Mouse (Mus musculus) activated CD4-positive, CD25-positive, alpha-beta regulatory T cell (primary cell): ENCODE results near the gene Stx4a. TPM values are rescaled to one million over a fixed set of nuclear protein-coding genes. Genes with fewer than 3 reads are reported as not detected.

Experiments
- polyA plus RNA-seq, 2 experiments: library from polyadenylated mRNA; unstranded; fragments of 100-300 nt; shearing (Covaris generic); gene quantifications; one replicate each; pipeline ENCODE4 v1.2.1; 2017

Gene Stx4a
- polyA plus RNA-seq, result 100 to 1,000 TPM; 114 to 120 TPM

GRCm38 (mm10) chr7:127824176-127824871, at the start of gene Stx4a, which contains the start of gene Stx1b:
TSS of gene Stx4a (plus strand) at chr7:127824294.
TSS of gene Stx1b (minus strand) at chr7:127824549.

GRCm38 (mm10) chr7:127776426-127776825, 47.7 kb upstream of the Stx4a start, which contains the start of gene Setd1a:
TSS of gene Setd1a (plus strand) at chr7:127776670.

GRCm38 (mm10) chr7:127785308-127785707, 38.8 kb upstream of the Stx4a start, which contains the start of gene Gm49388:
TSS of gene Gm49388 (plus strand) at chr7:127785608.

GRCm38 (mm10) chr7:127800435-127801009, 23.6 kb upstream of the Stx4a start, which contains the start of gene Hsd3b7:
TSS of gene Hsd3b7 (plus strand) at chr7:127800604.

GRCm38 (mm10) chr7:127876041-127876466, 52.0 kb downstream of the Stx4a start, which contains the start of gene Zfp646:
TSS of gene Zfp646 (plus strand) at chr7:127876221.

GRCm38 (mm10) chr7:127876467-127877348, 52.6 kb downstream of the Stx4a start, which contains the start of gene Zfp668:
TSS of gene Zfp668 (minus strand) at chr7:127876828.

GRCm38 (mm10) chr7:127890798-127891197, 66.7 kb downstream of the Stx4a start, which contains the start of gene Prss53:
TSS of gene Prss53 (minus strand) at chr7:127890970.

GRCm38 (mm10) chr7:127895442-127895841, 71.3 kb downstream of the Stx4a start, which contains the start of the genes Gm21974 and Vkorc1:
TSS of gene Gm21974 (minus strand) at chr7:127895454.
TSS of gene Vkorc1 (minus strand) at chr7:127895617.

Other genes with a start within 250 kb of the Stx4a start
- gene Ccdc189, start 235.7 kb upstream of the Stx4a start, polyA plus RNA-seq, result 1 to 10 TPM in 1 of 2 experiments, under 1 TPM in 1; 0.23 to 1.2 TPM
- 100 to 1,000 TPM in 1 of 2 experiments, 10 to 100 TPM in 1; 62.0 to 103 TPM for gene Rnf40, start 235.5 kb upstream of the Stx4a start, polyA plus RNA-seq
- under 1 TPM; 0.49 to 0.92 TPM for gene Zfp629, start 208.5 kb upstream of the Stx4a start, polyA plus RNA-seq
- gene Bcl7c, start 115.4 kb upstream of the Stx4a start, polyA plus RNA-seq, result 10 to 100 TPM; 71.9 to 74.6 TPM
- gene Ctf1, start 111.6 kb upstream of the Stx4a start, polyA plus RNA-seq, result not detected
- gene Ctf2, start 92.1 kb upstream of the Stx4a start, polyA plus RNA-seq, result not detected
- gene Fbxl19, start 79.8 kb upstream of the Stx4a start, polyA plus RNA-seq, result 1 to 10 TPM in 1 of 2 experiments, under 1 TPM in 1; 0.74 to 1.4 TPM
- 10 to 100 TPM; 22.3 to 32.9 TPM for gene Orai3, start 54.5 kb upstream of the Stx4a start, polyA plus RNA-seq
- gene Setd1a, start 47.6 kb upstream of the Stx4a start, polyA plus RNA-seq, result 1 to 10 TPM; 4.1 to 4.4 TPM
- gene Gm49388, start 38.7 kb upstream of the Stx4a start, polyA plus RNA-seq, result not detected
- gene Hsd3b7, start 23.7 kb upstream of the Stx4a start, polyA plus RNA-seq, result 1 to 10 TPM; 1.5 to 6.4 TPM
- gene Stx1b, start 255 bp downstream of the Stx4a start, polyA plus RNA-seq, result not detected
- 10 to 100 TPM; 18.2 to 41.6 TPM for gene Zfp646, start 51.9 kb downstream of the Stx4a start, polyA plus RNA-seq
- gene Zfp668, start 52.5 kb downstream of the Stx4a start, polyA plus RNA-seq, result 10 to 100 TPM; 17.6 to 20.2 TPM
- gene Prss53, start 66.7 kb downstream of the Stx4a start, polyA plus RNA-seq, result under 1 TPM in 1 of 2 experiments, not detected in 1; 0.30 TPM
- not detected for gene Gm21974, start 71.2 kb downstream of the Stx4a start, polyA plus RNA-seq
- gene Vkorc1, start 71.3 kb downstream of the Stx4a start, polyA plus RNA-seq, result 10 to 100 TPM; 19.6 to 26.5 TPM
- gene Bckdk, start 79.8 kb downstream of the Stx4a start, polyA plus RNA-seq, result 10 to 100 TPM; 58.4 to 67.7 TPM
- 10 to 100 TPM; 38.6 to 42.8 TPM for gene Kat8, start 88.2 kb downstream of the Stx4a start, polyA plus RNA-seq
- under 1 TPM in 1 of 2 experiments, not detected in 1; 0.23 TPM for gene Prss8, start 105.8 kb downstream of the Stx4a start, polyA plus RNA-seq
- gene Prss36, start 122.4 kb downstream of the Stx4a start, polyA plus RNA-seq, result 1 to 10 TPM; 2.3 to 3.3 TPM
- gene Fus, start 143.2 kb downstream of the Stx4a start, polyA plus RNA-seq, result 100 to 1,000 TPM; 116 to 146 TPM
- 100 to 1,000 TPM; 420 to 581 TPM for gene Pycard, start 169.6 kb downstream of the Stx4a start, polyA plus RNA-seq
- gene Trim72, start 179.7 kb downstream of the Stx4a start, polyA plus RNA-seq, result under 1 TPM in 1 of 2 experiments, not detected in 1; 0.16 TPM
- 1 to 10 TPM in 1 of 2 experiments, under 1 TPM in 1; 0.98 to 5.7 TPM for gene Itgam, start 238.3 kb downstream of the Stx4a start, polyA plus RNA-seq
- gene Gm49368, start 238.4 kb downstream of the Stx4a start, polyA plus RNA-seq, result under 1 TPM in 1 of 2 experiments, not detected in 1; 0.64 TPM